Mouse (Mus musculus): Measurements from ENCODE around the gene Mef2c. TPM values are rescaled to one million over a fixed set of nuclear protein-coding genes. Genes with fewer than 3 reads are reported as not detected.

The Mef2c gene
- total and polyA plus RNA-seq, 2 experiments from 2014 or later: 69.0 to 81.9 TPM

DNA sequence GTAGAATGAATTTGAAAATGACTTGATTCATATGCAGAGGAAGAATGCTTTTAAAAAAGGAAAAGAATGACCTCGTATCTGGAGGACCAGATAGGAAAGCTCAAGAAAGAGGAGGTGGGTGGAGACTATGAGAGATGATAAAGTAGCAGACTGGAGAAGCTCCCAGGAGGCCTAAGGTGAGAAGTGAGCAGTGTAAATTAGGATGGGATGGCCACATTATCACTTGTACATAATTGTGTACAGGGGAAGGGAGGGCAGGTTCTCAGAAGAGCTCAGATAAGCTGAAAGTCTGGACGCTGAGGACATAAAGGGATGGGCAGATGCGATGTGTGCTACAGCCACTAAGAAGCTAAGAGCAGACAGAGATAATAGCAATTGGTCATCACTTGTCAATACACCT, 124.3 kb downstream of the Mef2c start:
- no peak for DNase-seq (ENCODE audit: low spot score)
- TF ChIP-seq EP300 (IDR thresholded peaks at IDR 0.05; ENCODE audit: low read depth): no peak
- no peak for TF ChIP-seq CTCF (IDR thresholded peaks at IDR 0.05; ENCODE audit: low read depth)
- no peak overlapping the region for H3K27ac ChIP-seq (ENCODE audit: low read depth)
- peaks cover 23% of the 10 kb centered on the region for H3K36me3 ChIP-seq (replicated peaks; ENCODE audit: control insufficient read depth, insufficient read depth, low read length)
- H3K4me3 ChIP-seq (ENCODE audit: low read depth, low read length): no peak overlapping the region
- H3K9me3 ChIP-seq (replicated peaks; ENCODE audit: control insufficient read depth, low read length): no peaks in the 10 kb centered on the region
- WGBS: 46% methylated on average over 3 of the region's 3 CpGs
- H3K4me1 ChIP-seq (ENCODE audit: control insufficient read depth, insufficient read depth): no peaks in the 10 kb centered on the region
- no peak overlapping the region for H3K4me2 ChIP-seq (ENCODE audit: low read depth, low read length)
- no peak for ATAC-seq (ENCODE audit: insufficient read depth, low read depth)
- H3K9ac ChIP-seq (replicated peaks; ENCODE audit: low read depth, low read length): no peak overlapping the region
- no peaks in the 10 kb centered on the region for H3K27me3 ChIP-seq (ENCODE audit: control insufficient read depth, insufficient read depth, low read length)

DNA sequence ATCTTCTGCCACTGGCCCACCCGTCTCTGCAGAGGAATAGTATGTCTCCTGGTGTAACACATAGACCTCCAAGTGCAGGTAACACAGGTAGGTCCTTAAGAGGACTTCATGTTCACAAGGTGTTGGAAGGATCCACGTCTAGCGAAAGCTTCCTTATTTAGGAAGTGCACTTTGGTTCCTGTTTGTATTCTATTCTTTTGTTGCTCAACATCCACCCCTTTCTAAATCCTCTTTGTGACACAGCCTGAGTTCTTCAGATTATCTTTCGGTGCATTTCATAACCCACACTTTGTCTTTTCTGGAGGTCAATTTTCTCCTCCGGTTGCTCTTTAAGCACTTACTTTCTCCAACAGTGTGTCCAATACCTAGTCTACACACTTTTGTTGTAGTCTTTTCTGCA, 129.3 kb downstream of the Mef2c start:
- no peaks in the 10 kb centered on the region for H3K9me3 ChIP-seq (replicated peaks; ENCODE audit: control insufficient read depth, low read length)
- no peaks in the 10 kb centered on the region for H3K4me1 ChIP-seq (ENCODE audit: control insufficient read depth, insufficient read depth)
- H3K9ac ChIP-seq (replicated peaks; ENCODE audit: low read depth, low read length): no peak overlapping the region
- peaks cover 25% of the 10 kb centered on the region for H3K36me3 ChIP-seq (replicated peaks; ENCODE audit: control insufficient read depth, insufficient read depth, low read length)
- no peaks in the 10 kb centered on the region for H3K27me3 ChIP-seq (ENCODE audit: control insufficient read depth, insufficient read depth, low read length)
- 91% methylated on average over 5 of the region's 5 CpGs for WGBS
- H3K4me2 ChIP-seq (ENCODE audit: low read depth, low read length): no peak overlapping the region
- H3K27ac ChIP-seq (ENCODE audit: low read depth): no peak overlapping the region
- TF ChIP-seq CTCF (IDR thresholded peaks at IDR 0.05; ENCODE audit: low read depth): no peak
- TF ChIP-seq EP300 (IDR thresholded peaks at IDR 0.05; ENCODE audit: low read depth): no peak
- ATAC-seq (ENCODE audit: insufficient read depth, low read depth) (no peak), DNase-seq (ENCODE audit: low spot score) (no peak)
- H3K4me3 ChIP-seq (ENCODE audit: low read depth, low read length): no peak overlapping the region

DNA sequence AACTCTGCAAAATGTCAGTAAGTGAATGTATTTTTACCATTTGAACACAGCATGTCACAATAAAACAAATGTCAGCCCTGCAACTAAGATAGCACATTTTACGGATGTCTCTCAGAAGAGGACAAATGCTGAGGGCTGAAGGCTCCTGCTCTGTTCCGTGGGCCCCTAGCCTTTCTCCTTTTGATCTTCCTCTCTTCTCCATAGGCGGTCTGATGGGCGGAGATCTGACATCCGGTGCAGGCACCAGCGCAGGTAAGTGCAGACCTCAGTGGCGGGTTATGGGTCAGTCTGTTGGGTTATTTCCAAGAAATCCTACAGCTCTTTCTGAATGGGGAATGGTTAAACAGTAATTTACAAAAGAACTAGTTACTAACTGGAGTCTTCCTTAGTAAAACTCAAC, 131.4 kb downstream of the Mef2c start:
- no peak overlapping the region for H3K4me2 ChIP-seq (ENCODE audit: low read depth, low read length)
- H3K27me3 ChIP-seq (ENCODE audit: control insufficient read depth, insufficient read depth, low read length): no peaks in the 10 kb centered on the region
- H3K36me3 ChIP-seq (replicated peaks; ENCODE audit: control insufficient read depth, insufficient read depth, low read length): peaks cover 33% of the 10 kb centered on the region
- TF ChIP-seq EP300 (IDR thresholded peaks at IDR 0.05; ENCODE audit: low read depth): no peak
- TF ChIP-seq CTCF (IDR thresholded peaks at IDR 0.05; ENCODE audit: low read depth): no peak
- H3K27ac ChIP-seq (ENCODE audit: low read depth): no peak overlapping the region
- 75% methylated on average over 7 of the region's 7 CpGs for WGBS
- H3K9me3 ChIP-seq (replicated peaks; ENCODE audit: control insufficient read depth, low read length): no peaks in the 10 kb centered on the region
- no peak for DNase-seq (ENCODE audit: low spot score)
- no peak for ATAC-seq (ENCODE audit: insufficient read depth, low read depth)
- H3K9ac ChIP-seq (replicated peaks; ENCODE audit: low read depth, low read length): no peak overlapping the region
- no peak overlapping the region for H3K4me3 ChIP-seq (ENCODE audit: low read depth, low read length)
- H3K4me1 ChIP-seq (ENCODE audit: control insufficient read depth, insufficient read depth): no peaks in the 10 kb centered on the region

DNA sequence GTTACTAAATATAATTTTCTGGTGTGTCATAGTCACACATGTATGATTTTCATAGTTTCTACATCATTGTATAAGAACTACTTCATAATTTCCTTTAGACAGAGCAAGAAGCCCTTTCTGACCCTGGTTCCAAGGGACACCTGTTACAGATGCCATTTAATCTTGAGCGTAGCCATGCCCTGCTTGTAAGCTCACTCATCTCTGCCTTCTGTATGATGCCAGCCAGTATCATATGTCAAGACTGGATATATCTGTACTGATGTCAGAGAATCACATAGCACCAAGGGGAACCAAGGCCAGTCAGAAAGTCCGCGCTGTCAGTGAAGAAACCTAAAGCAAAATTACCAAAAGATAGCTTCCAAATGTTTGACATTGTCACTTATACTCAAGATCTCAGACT, 133.8 kb downstream of the Mef2c start:
- TF ChIP-seq CTCF (IDR thresholded peaks at IDR 0.05; ENCODE audit: low read depth) (no peak), EP300 (IDR thresholded peaks at IDR 0.05; ENCODE audit: low read depth) (no peak)
- no peak overlapping the region for H3K4me2 ChIP-seq (ENCODE audit: low read depth, low read length)
- H3K36me3 ChIP-seq (replicated peaks; ENCODE audit: control insufficient read depth, insufficient read depth, low read length): peaks cover 32% of the 10 kb centered on the region
- DNase-seq (ENCODE audit: low spot score) (no peak), ATAC-seq (ENCODE audit: insufficient read depth, low read depth) (no peak)
- H3K27ac ChIP-seq (ENCODE audit: low read depth): no peak overlapping the region
- H3K4me3 ChIP-seq (ENCODE audit: low read depth, low read length): no peak overlapping the region
- no peaks in the 10 kb centered on the region for H3K27me3 ChIP-seq (ENCODE audit: control insufficient read depth, insufficient read depth, low read length)
- no peaks in the 10 kb centered on the region for H3K9me3 ChIP-seq (replicated peaks; ENCODE audit: control insufficient read depth, low read length)
- no peak overlapping the region for H3K9ac ChIP-seq (replicated peaks; ENCODE audit: low read depth, low read length)
- H3K4me1 ChIP-seq (ENCODE audit: control insufficient read depth, insufficient read depth): no peaks in the 10 kb centered on the region
- 95% methylated on average over 3 of the region's 3 CpGs for WGBS

DNA sequence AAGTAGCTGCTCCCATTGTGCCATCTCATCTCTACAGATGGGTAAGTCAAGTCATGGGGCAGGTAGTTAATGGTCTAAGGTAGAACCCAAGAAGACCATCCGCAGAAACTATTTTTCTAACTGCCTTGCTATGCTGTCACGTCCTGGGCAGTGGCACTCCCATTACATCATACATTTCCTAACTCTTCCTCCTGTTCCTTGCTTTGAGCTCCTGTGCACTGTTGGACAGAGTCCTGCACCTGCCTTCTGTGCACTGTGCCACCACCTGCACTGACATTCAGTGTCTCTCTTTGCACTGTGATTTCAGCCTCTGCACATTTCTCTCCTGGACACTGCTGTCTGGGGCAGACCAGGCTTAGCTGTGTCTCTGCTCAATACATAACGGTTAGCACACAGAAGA, 134.9 kb downstream of the Mef2c start:
- no peak for DNase-seq (ENCODE audit: low spot score)

DNA sequence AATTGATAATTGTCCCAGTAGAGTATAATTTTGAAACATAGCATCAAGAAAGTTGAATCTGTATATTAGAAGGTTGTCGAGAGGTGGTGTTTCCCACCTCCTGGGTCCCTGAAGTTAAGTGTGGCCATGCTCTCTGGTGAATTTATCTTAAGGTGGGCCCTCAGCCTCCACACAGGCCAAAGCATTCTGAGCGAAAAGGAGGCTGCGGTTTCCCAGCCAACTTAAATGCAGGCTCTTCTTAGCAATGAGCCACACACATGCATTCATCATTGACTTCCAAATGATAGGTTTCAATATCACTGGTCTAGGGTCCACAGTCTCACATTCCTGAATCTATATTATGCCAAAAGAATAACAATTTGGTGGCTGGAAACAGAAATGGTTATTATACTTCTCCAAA, 145.2 kb downstream of the Mef2c start:
- H3K27me3 ChIP-seq (ENCODE audit: control insufficient read depth, insufficient read depth, low read length): no peaks in the 10 kb centered on the region
- H3K27ac ChIP-seq (ENCODE audit: low read depth): no peak overlapping the region
- no peak overlapping the region for H3K4me3 ChIP-seq (ENCODE audit: low read depth, low read length)
- ATAC-seq (ENCODE audit: insufficient read depth, low read depth) (no peak), DNase-seq (ENCODE audit: low spot score) (no peak)
- H3K4me1 ChIP-seq (ENCODE audit: control insufficient read depth, insufficient read depth): no peaks in the 10 kb centered on the region
- WGBS: 89% methylated on average over 3 of the region's 3 CpGs
- H3K9me3 ChIP-seq (replicated peaks; ENCODE audit: control insufficient read depth, low read length): no peaks in the 10 kb centered on the region
- no peak overlapping the region for H3K9ac ChIP-seq (replicated peaks; ENCODE audit: low read depth, low read length)
- H3K36me3 ChIP-seq (replicated peaks; ENCODE audit: control insufficient read depth, insufficient read depth, low read length): peaks cover 10% of the 10 kb centered on the region
- H3K4me2 ChIP-seq (ENCODE audit: low read depth, low read length): no peak overlapping the region
- TF ChIP-seq CTCF (IDR thresholded peaks at IDR 0.05; ENCODE audit: low read depth) (no peak), EP300 (IDR thresholded peaks at IDR 0.05; ENCODE audit: low read depth) (no peak)

More for the DNA sequence above, 134.9 kb downstream of the Mef2c start:
- no peak overlapping the region for H3K9ac ChIP-seq (replicated peaks; ENCODE audit: low read depth, low read length)
- no peak overlapping the region for H3K27ac ChIP-seq (ENCODE audit: low read depth)
- ATAC-seq (ENCODE audit: insufficient read depth, low read depth): no peak
- H3K4me2 ChIP-seq (ENCODE audit: low read depth, low read length): no peak overlapping the region
- no peaks in the 10 kb centered on the region for H3K4me1 ChIP-seq (ENCODE audit: control insufficient read depth, insufficient read depth)
- no peak overlapping the region for H3K4me3 ChIP-seq (ENCODE audit: low read depth, low read length)
- no peak for TF ChIP-seq EP300 (IDR thresholded peaks at IDR 0.05; ENCODE audit: low read depth)
- no peaks in the 10 kb centered on the region for H3K9me3 ChIP-seq (replicated peaks; ENCODE audit: control insufficient read depth, low read length)
- no peaks in the 10 kb centered on the region for H3K27me3 ChIP-seq (ENCODE audit: control insufficient read depth, insufficient read depth, low read length)
- peaks cover 21% of the 10 kb centered on the region for H3K36me3 ChIP-seq (replicated peaks; ENCODE audit: control insufficient read depth, insufficient read depth, low read length)
- 83% methylated on average over 3 of the region's 3 CpGs for WGBS

Data from heart, postnatal 0 days (tissue).